Mouse (Mus musculus): ENCODE data around the gene AI597479. TPM values are rescaled to one million over a fixed set of nuclear protein-coding genes. Genes with fewer than 3 reads are reported as not detected.

The AI597479 gene
- total and polyA plus RNA-seq, 3 experiments = 15.3 to 20.1 TPM; not detected in 1

DNA sequence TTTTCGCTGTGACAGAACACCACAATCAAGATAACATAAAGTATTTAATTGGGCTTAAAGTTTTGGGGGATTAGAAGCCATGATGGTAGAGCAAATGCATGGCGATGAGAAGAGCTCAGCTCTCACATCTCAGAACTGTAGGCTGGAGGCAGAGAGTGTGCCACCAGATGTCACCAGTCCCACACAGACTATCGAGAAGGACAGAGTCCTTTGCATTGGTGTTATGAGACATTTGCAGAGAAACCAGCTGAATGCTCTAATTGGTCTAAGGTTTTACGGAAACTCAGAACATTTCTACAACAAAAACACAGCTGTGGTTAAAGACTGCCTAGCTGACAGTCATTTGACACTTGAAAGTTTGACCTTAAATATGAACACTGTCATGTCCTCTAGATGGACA, 44.8 kb downstream of the AI597479 start:
- no peaks in the 10 kb centered on the region for H3K4me1 ChIP-seq (ENCODE audit: control insufficient read depth in 1 of 2, insufficient read depth in 2 of 2, low read length in 2 of 2)

DNA sequence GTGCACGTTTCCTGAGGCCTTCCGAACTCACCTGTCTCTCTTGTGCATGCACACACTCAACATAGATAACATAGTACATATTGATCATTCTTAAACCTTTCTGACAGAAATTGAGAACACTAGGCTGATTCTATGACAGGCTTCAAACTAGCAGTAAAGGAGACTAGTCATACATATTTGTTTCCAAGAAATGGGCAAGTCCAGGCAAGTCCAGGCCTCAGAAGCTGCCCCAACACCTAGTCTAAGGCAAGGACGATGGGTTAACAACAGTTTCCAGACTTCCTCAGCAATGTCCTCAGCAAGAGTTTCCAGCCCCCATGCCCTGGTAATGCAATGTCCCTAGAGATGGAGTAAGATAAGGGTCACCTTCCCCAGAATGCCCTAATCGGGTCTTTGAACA, 45.3 kb downstream of the AI597479 start:
- no peaks in the 10 kb centered on the region for H3K36me3 ChIP-seq (ENCODE audit: control insufficient read depth in 1 of 2, insufficient read depth in 2 of 2, low read length in 2 of 2)
- H3K27me3 ChIP-seq (ENCODE audit: control insufficient read depth in 1 of 2, insufficient read depth in 2 of 2, low read length in 2 of 2) = peaks cover 0 to 1% of the 10 kb centered on the region in 2 experiments; a peak in 2 of 4 replicates
- H3K79me2 ChIP-seq (ENCODE audit: control insufficient read depth, insufficient read depth, low read length, poor library complexity) = no peaks in the 10 kb centered on the region
- H3K9ac ChIP-seq (ENCODE audit: control insufficient read depth, low read depth, low read length, poor library complexity, severe bottlenecking) = no peak overlapping the region
- H3K27ac ChIP-seq (ENCODE audit: control insufficient read depth, low read depth, low read length) = no peak overlapping the region
- H3K9me3 ChIP-seq (replicated peaks; ENCODE audit: insufficient read depth, low read length) = no peaks in the 10 kb centered on the region
- no peak for TF ChIP-seq RAD21 (IDR thresholded peaks at IDR 0.05; ENCODE audit: low read depth, low read length)
- no peak for TF ChIP-seq ELF1 (IDR thresholded peaks at IDR 0.05; ENCODE audit: low read depth, low read length)
- TF ChIP-seq USF1 (IDR thresholded peaks at IDR 0.05; ENCODE audit: low read depth, low read length) = no peak
- no peak for TF ChIP-seq CHD2 (IDR thresholded peaks at IDR 0.05; ENCODE audit: low read length)
- no peak for TF ChIP-seq MYC (IDR thresholded peaks at IDR 0.05; ENCODE audit: low read depth, low read length)
- no peak for TF ChIP-seq CTCF (IDR thresholded peaks at IDR 0.05 in 2 of 3, conservative IDR thresholded peaks at IDR 0.05 in 1 of 3; ENCODE audit: control insufficient read depth in 1 of 3, insufficient read depth in 1 of 3, low read depth in 2 of 3, low read length in 3 of 3, poor library complexity in 1 of 3, severe bottlenecking in 1 of 3)
- no peak for TF ChIP-seq E2F4 (IDR thresholded peaks at IDR 0.05; ENCODE audit: borderline replicate concordance, low read depth, low read length)
- TF ChIP-seq RCOR1 (IDR thresholded peaks at IDR 0.05; ENCODE audit: low read depth, low read length) = no peak
- TF ChIP-seq MYB (IDR thresholded peaks at IDR 0.05; ENCODE audit: low read depth, low read length) = no peak
- no peak for TF ChIP-seq CHD1 (IDR thresholded peaks at IDR 0.05; ENCODE audit: low read depth, low read length)
- TF ChIP-seq BHLHE40 (IDR thresholded peaks at IDR 0.05; ENCODE audit: borderline replicate concordance, low read depth, low read length) = no peak
- TF ChIP-seq ZKSCAN1 (IDR thresholded peaks at IDR 0.05; ENCODE audit: low read depth, low read length) = no peak
- TF ChIP-seq USF2 (IDR thresholded peaks at IDR 0.05; ENCODE audit: borderline replicate concordance in 1 of 2, insufficient read depth in 1 of 2, low read depth in 1 of 2, low read length in 2 of 2) = no peak
- no peak for TF ChIP-seq TBP (IDR thresholded peaks at IDR 0.05; ENCODE audit: low read depth, low read length)
- no peak for TF ChIP-seq ETS1 (IDR thresholded peaks at IDR 0.05; ENCODE audit: low read depth, low read length)
- no peak for TF ChIP-seq SMC3 (IDR thresholded peaks at IDR 0.05; ENCODE audit: low read depth, low read length)
- no peak for TF ChIP-seq ZC3H11A (IDR thresholded peaks at IDR 0.05; ENCODE audit: low read depth, low read length)
- TF ChIP-seq EP300 (IDR thresholded peaks at IDR 0.05; ENCODE audit: low read depth in 1 of 2, low read length in 2 of 2) = no peak
- no peak for TF ChIP-seq TCF12 (IDR thresholded peaks at IDR 0.05; ENCODE audit: low read depth, low read length)
- no peak for TF ChIP-seq POLR2A (IDR thresholded peaks at IDR 0.05; ENCODE audit: control insufficient read depth in 1 of 2, insufficient read depth in 1 of 2, low read depth in 1 of 2, low read length in 2 of 2, poor library complexity in 1 of 2)
- no peak overlapping the region for H3K4me3 ChIP-seq (ENCODE audit: control insufficient read depth in 1 of 2, insufficient read depth in 1 of 2, low read depth in 2 of 2, low read length in 2 of 2)
- H3K4me1 ChIP-seq (ENCODE audit: control insufficient read depth in 1 of 2, insufficient read depth in 2 of 2, low read length in 2 of 2) = no peaks in the 10 kb centered on the region
- no peak for DNase-seq (ENCODE audit: low read depth, low spot score)

More for the DNA sequence above, 44.8 kb downstream of the AI597479 start:
- Histone ChIP-seq H3K36me3 (ENCODE audit: control insufficient read depth in 1 of 2, insufficient read depth in 2 of 2, low read length in 2 of 2) (no peaks in the 10 kb centered on the region), H3K9me3 (replicated peaks; ENCODE audit: insufficient read depth, low read length) (no peaks in the 10 kb centered on the region), H3K79me2 (ENCODE audit: control insufficient read depth, insufficient read depth, low read length, poor library complexity) (no peaks in the 10 kb centered on the region), H3K9ac (ENCODE audit: control insufficient read depth, low read depth, low read length, poor library complexity, severe bottlenecking) (no peak overlapping the region), H3K27ac (ENCODE audit: control insufficient read depth, low read depth, low read length) (no peak overlapping the region), H3K27me3 (ENCODE audit: control insufficient read depth in 1 of 2, insufficient read depth in 2 of 2, low read length in 2 of 2) (peaks cover 0 to 1% of the 10 kb centered on the region in 2 experiments; a peak in 2 of 4 replicates), H3K4me3 (ENCODE audit: control insufficient read depth in 1 of 2, insufficient read depth in 1 of 2, low read depth in 2 of 2, low read length in 2 of 2) (no peak overlapping the region)
- TF ChIP-seq CTCF (IDR thresholded peaks at IDR 0.05 in 2 of 3, conservative IDR thresholded peaks at IDR 0.05 in 1 of 3; ENCODE audit: control insufficient read depth in 1 of 3, insufficient read depth in 1 of 3, low read depth in 2 of 3, low read length in 3 of 3, poor library complexity in 1 of 3, severe bottlenecking in 1 of 3) (peak in 1 of 3 experiments; percentile 12; a peak in 2 of 6 replicates), ETS1 (IDR thresholded peaks at IDR 0.05; ENCODE audit: low read depth, low read length) (no peak), RAD21 (IDR thresholded peaks at IDR 0.05; ENCODE audit: low read depth, low read length) (0 out of 2 replicates have a peak, but pooled peaks have one; percentile 1)
- no peak for DNase-seq (ENCODE audit: low read depth, low spot score)

All from MEL (cell line).